Mouse (Mus musculus) CH12.LX (cell line): ENCODE data around the gene Xndc1. TPM values are rescaled to one million over a fixed set of nuclear protein-coding genes. Genes with fewer than 3 reads are reported as not detected.

Source experiments
- DNase-seq: peaks from one replicate; pipeline ENCODE4 v3.0.0-alpha.2; 2013; ENCODE audit errors: extremely low read depth
- H3K27ac ChIP-seq: 2 replicates; pipeline ENCODE4 v1.5.1; 2012; ENCODE audit warnings: low read depth, mild to moderate bottlenecking, control low read depth, moderate library complexity; ENCODE audit not compliant: insufficient read depth
- H3K27me3 ChIP-seq: replicated peaks from 2 replicates; pipeline ENCODE3; 2012; ENCODE audit warnings: inconsistent platforms
- H3K36me3 ChIP-seq, 2 experiments: replicated peaks in 1 of 2; 2 replicates each; pipeline versions ENCODE3 to v1.6.1; 2012; ENCODE audit warnings: inconsistent platforms in 1 of 2, low read length in 1 of 2, mild to moderate bottlenecking in 1 of 2, mixed read lengths in 1 of 2, moderate library complexity in 1 of 2; ENCODE audit not compliant: control insufficient read depth in 1 of 2, insufficient read depth in 1 of 2
- H3K4me1 ChIP-seq, 2 experiments: 2 replicates each; pipeline ENCODE4 v1.6.1; 2012; ENCODE audit warnings: inconsistent platforms in 1 of 2, moderate library complexity in 1 of 2; ENCODE audit not compliant: insufficient read depth in 2 of 2, control insufficient read depth in 1 of 2
- H3K4me2 ChIP-seq: 2 replicates; pipeline ENCODE4 v1.6.1; 2012; ENCODE audit warnings: low read depth, mild to moderate bottlenecking, control low read depth; ENCODE audit not compliant: poor library complexity, insufficient read depth, severe bottlenecking
- H3K4me3 ChIP-seq, 3 experiments: fragments of 150-350 bp in 1 of 3; sonication (generic) in 1 of 3; replicated peaks in 1 of 3; 2 replicates each; pipeline versions ENCODE3 to v1.5.1; 2011 to 2012; ENCODE audit warnings: low read depth in 2 of 3, low read length in 2 of 3, mild to moderate bottlenecking in 2 of 3, moderate library complexity in 2 of 3, control low read depth in 1 of 3, improper control_type of control experiment in 1 of 3, inconsistent platforms in 1 of 3, mixed read lengths in 1 of 3; ENCODE audit not compliant: poor library complexity in 1 of 3
- H3K79me2 ChIP-seq: replicated peaks from 2 replicates; pipeline ENCODE4 v1.6.1; 2012; ENCODE audit warnings: mild to moderate bottlenecking, moderate library complexity; ENCODE audit not compliant: control insufficient read depth, poor library complexity, insufficient read depth, severe bottlenecking; ENCODE audit errors: extremely low read depth
- H3K9ac ChIP-seq: 2 replicates; pipeline ENCODE4 v1.6.1; 2012; ENCODE audit warnings: low read depth, mild to moderate bottlenecking, control low read depth, moderate library complexity; ENCODE audit not compliant: insufficient read depth
- H3K9me3 ChIP-seq: replicated peaks from 2 replicates; pipeline ENCODE3; 2012; ENCODE audit warnings: low read length, inconsistent platforms, mixed read lengths
- BHLHE40 ChIP-seq: IDR thresholded peaks from 2 replicates; pipeline ENCODE4 v1.6.1; 2011; ENCODE audit warnings: mild to moderate bottlenecking, low read depth, low read length, improper control_type of control experiment
- CHD1 ChIP-seq: IDR thresholded peaks from 2 replicates; pipeline ENCODE4 v1.6.1; 2012; ENCODE audit warnings: low read depth, low read length, improper control_type of control experiment, inconsistent platforms
- ELF1 ChIP-seq: IDR thresholded peaks from 2 replicates; pipeline ENCODE4 v1.6.1; 2014; ENCODE audit warnings: low read depth, mild to moderate bottlenecking, inconsistent platforms, low read length, improper control_type of control experiment
- ETS1 ChIP-seq: conservative IDR thresholded peaks from 2 replicates; pipeline ENCODE4 v1.6.1; 2012; ENCODE audit warnings: low read depth, mild to moderate bottlenecking, inconsistent platforms, low read length, improper control_type of control experiment, moderate library complexity
- HCFC1 ChIP-seq: IDR thresholded peaks from 2 replicates; pipeline ENCODE4 v1.6.1; 2012; ENCODE audit warnings: low read depth, mild to moderate bottlenecking, inconsistent platforms, low read length, improper control_type of control experiment
- JUN ChIP-seq: IDR thresholded peaks from 2 replicates; pipeline ENCODE4 v1.6.1; 2011; ENCODE audit warnings: low read depth, mild to moderate bottlenecking, low read length, improper control_type of control experiment, moderate library complexity; ENCODE audit not compliant: insufficient read depth
- JUND ChIP-seq: conservative IDR thresholded peaks from 2 replicates; pipeline ENCODE4 v1.6.1; 2011; ENCODE audit warnings: low read depth, low read length, improper control_type of control experiment
- KAT2A ChIP-seq: IDR thresholded peaks from 2 replicates; pipeline ENCODE4 v1.6.1; 2012; ENCODE audit warnings: low read length, improper control_type of control experiment, inconsistent platforms; ENCODE audit not compliant: insufficient replicate concordance
- MEF2A ChIP-seq: IDR thresholded peaks from 2 replicates; pipeline ENCODE4 v1.6.1; 2014; ENCODE audit warnings: low read depth, mild to moderate bottlenecking, inconsistent platforms, low read length, improper control_type of control experiment, borderline replicate concordance
- MXI1 ChIP-seq: IDR thresholded peaks from 2 replicates; pipeline ENCODE4 v1.6.1; 2011; ENCODE audit warnings: mild to moderate bottlenecking, low read depth, low read length, improper control_type of control experiment
- NELFE ChIP-seq: IDR thresholded peaks from 2 replicates; pipeline ENCODE4 v1.6.1; 2011; ENCODE audit warnings: low read depth, low read length, improper control_type of control experiment
- NRF1 ChIP-seq: IDR thresholded peaks from 2 replicates; pipeline ENCODE4 v1.6.1; 2014; ENCODE audit warnings: low read depth, mild to moderate bottlenecking, inconsistent platforms, low read length, improper control_type of control experiment, moderate library complexity
- POLR2A ChIP-seq: IDR thresholded peaks from 2 replicates; pipeline ENCODE4 v1.6.1; 2011; ENCODE audit warnings: low read depth, mild to moderate bottlenecking, improper control_type of control experiment, low read length
- RAD21 ChIP-seq: IDR thresholded peaks from 2 replicates; pipeline ENCODE4 v1.6.1; 2011; ENCODE audit warnings: low read depth, mild to moderate bottlenecking, low read length, improper control_type of control experiment, moderate library complexity
- RCOR1 ChIP-seq: conservative IDR thresholded peaks from 2 replicates; pipeline ENCODE4 v1.6.1; 2012; ENCODE audit warnings: low read depth, mild to moderate bottlenecking, inconsistent platforms, low read length, improper control_type of control experiment
- SIN3A ChIP-seq: IDR thresholded peaks from 2 replicates; pipeline ENCODE4 v1.6.1; 2012; ENCODE audit warnings: low read length, improper control_type of control experiment, inconsistent platforms
- USF2 ChIP-seq: conservative IDR thresholded peaks from 2 replicates; pipeline ENCODE4 v1.6.1; 2011; ENCODE audit warnings: low read depth, low read length, improper control_type of control experiment
- ZKSCAN1 ChIP-seq: IDR thresholded peaks from 2 replicates; pipeline ENCODE4 v1.6.1; 2012; ENCODE audit warnings: low read depth, inconsistent platforms, low read length, improper control_type of control experiment, borderline replicate concordance
- ZNF384 ChIP-seq: IDR thresholded peaks from 2 replicates; pipeline ENCODE4 v1.6.1; 2012; ENCODE audit warnings: low read depth, low read length, improper control_type of control experiment, inconsistent platforms
- dilution Hi-C: fragments of 300-500 bp; cut with MboI; formaldehyde crosslinking; loops from 2 replicates; pipeline ENCODE4 v1.14.3; 2020; ENCODE audit warnings: low sequenced_read_pairs; ENCODE audit not compliant: extremely low pct_unique_long_range_greater_than_20kb, extremely low pct_ligation_motif_present
- in situ Hi-C: fragments of 300-500 bp; cut with MboI; formaldehyde crosslinking; loops from 3 replicates; pipeline ENCODE4 v1.14.3; 2019; ENCODE audit warnings: low sequenced_read_pairs, low pct_ligation_motif_present, low pct_unique_long_range_greater_than_20kb, mixed read lengths
- polyA plus RNA-seq: library from polyadenylated mRNA; unstranded; fragments of >175 nt; gene quantifications from 2 replicates; pipeline ENCODE4 v1.2.1, GENCODE M21; 2012; ENCODE audit warnings: low read depth; ENCODE audit not compliant: insufficient read length
- total RNA-seq, 2 experiments: library from RNA; depleted of rRNA; stranded (reverse); fragments of 300-350 nt in 1 of 2; fragments of >200 nt in 1 of 2; gene quantifications; 2 replicates each; pipeline ENCODE4 v1.2.3; 2012 to 2014

Xndc1 gene
- total and polyA plus RNA-seq, 3 experiments = 15.4 to 26.7 (median 19.8) TPM

DNA sequence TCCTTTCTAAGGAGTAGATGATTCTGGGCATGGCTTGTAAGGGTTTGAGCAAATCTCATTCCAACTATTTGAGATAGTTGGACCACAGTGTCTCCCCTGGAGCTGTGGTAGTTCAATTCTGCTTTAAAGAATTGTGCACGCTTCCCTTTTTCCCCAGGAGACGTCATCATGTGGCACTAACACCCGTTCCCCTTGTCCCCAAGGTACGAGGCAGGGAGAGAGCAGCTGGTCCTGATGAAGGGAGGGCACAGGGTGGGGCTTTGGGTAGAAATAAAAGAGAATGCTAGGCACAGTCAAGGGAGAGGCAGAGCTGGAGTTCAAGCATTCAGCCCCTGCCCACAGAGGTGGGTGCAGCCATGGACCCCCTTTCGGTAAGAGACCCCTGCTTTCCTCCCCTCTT lies 17.5 kb downstream of the Xndc1 start, which contains the start of gene Trpc2:
TSS of gene Trpc2 (plus strand) at position 301 of the 400 bp plus-strand sequence.
- no peaks in the 10 kb centered on the region for H3K9me3 ChIP-seq
- H3K4me3 ChIP-seq = no peak within 1 kb of the TSS
- H3K9ac ChIP-seq = no peak within 1 kb of the TSS
- H3K4me1 ChIP-seq = 0 out of 4 replicates have a peak, but pooled peaks cover 0 to 2% of the 10 kb centered on the region in 2 experiments
- H3K27me3 ChIP-seq = no peaks in the 10 kb centered on the region
- no peak for TF ChIP-seq MEF2A
- TF ChIP-seq ZKSCAN1 = no peak
- no peak for TF ChIP-seq POLR2A
- TF ChIP-seq RAD21 = no peak
- TF ChIP-seq USF2 = no peak
- no peak for TF ChIP-seq RCOR1
- no peak for TF ChIP-seq KAT2A
- no peak for TF ChIP-seq ZNF384
- TF ChIP-seq NELFE = no peak
- in situ Hi-C loops = loop anchor here (10.0 kb wide), 1 partner anchor 168 kb away; no protein-coding TSS in a partner anchor
- H3K36me3 ChIP-seq = peaks cover 55 to 93% of the 10 kb centered on the region in 2 experiments
- no peaks in the 10 kb centered on the region for H3K79me2 ChIP-seq
- dilution Hi-C loops = no loop called here
- H3K27ac ChIP-seq = no peak within 1 kb of the TSS
- no peak for DNase-seq
- no peak within 1 kb of the TSS for H3K4me2 ChIP-seq

DNA sequence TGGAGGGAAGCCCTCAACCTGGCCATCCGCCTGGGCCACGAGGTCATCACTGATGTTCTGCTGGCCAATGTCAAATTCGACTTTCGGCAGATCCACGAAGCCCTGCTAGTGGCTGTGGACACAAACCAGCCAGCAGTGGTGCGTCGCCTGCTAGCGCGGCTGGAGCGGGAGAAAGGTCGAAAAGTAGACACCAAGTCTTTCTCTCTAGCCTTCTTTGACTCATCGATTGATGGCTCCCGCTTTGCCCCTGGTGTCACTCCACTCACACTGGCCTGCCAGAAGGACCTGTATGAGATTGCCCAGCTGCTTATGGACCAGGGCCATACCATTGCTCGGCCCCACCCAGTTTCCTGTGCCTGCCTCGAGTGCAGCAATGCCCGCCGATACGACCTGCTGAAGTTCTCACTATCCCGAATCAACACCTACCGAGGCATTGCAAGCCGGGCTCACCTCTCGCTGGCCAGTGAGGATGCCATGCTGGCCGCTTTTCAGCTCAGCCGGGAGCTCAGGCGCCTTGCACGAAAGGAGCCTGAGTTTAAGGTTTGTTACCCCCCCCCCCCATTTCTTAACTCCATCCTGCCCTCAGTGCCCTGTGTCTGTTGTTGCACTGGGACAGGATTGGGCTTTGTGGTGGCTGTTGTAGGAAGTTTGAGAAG lies 18.9 kb downstream of the Xndc1 start:
- H3K9me3 ChIP-seq = no peaks in the 10 kb centered on the region
- H3K27me3 ChIP-seq = no peaks in the 10 kb centered on the region
- H3K27ac ChIP-seq = no peak overlapping the region
- in situ Hi-C loops = loop anchor here (10.0 kb wide), 1 partner anchor 169 kb away; no protein-coding TSS in a partner anchor
- TF ChIP-seq BHLHE40 (no peak), MXI1 (no peak), ETS1 (no peak), RAD21 (no peak), MEF2A (no peak), HCFC1 (no peak), JUN (no peak), ELF1 (no peak), NRF1 (no peak), SIN3A (no peak), CHD1 (no peak), JUND (no peak)
- TF ChIP-seq, all 38 proteins: peak for 0
- Histone ChIP-seq H3K36me3 (peaks cover 56 to 95% of the 10 kb centered on the region in 2 experiments), H3K4me1 (0 out of 4 replicates have a peak, but pooled peaks cover 0 to 2% of the 10 kb centered on the region in 2 experiments), H3K79me2 (no peaks in the 10 kb centered on the region), H3K4me2 (no peak overlapping the region), H3K4me3 (no peak overlapping the region), H3K9ac (no peak overlapping the region)
- dilution Hi-C loops = no loop called here
- no peak for DNase-seq
